Mouse (Mus musculus) liver, postnatal 0 days (tissue): ENCODE measurements around the gene Akr1b7. TPM values are rescaled to one million over a fixed set of nuclear protein-coding genes. Genes with fewer than 3 reads are reported as not detected.
"Not testable (repeated sequence)": the region's sequence is repeated elsewhere in the genome, so short reads cannot be mapped to it uniquely, and the experiment has no call there.

Source experiments
- ATAC-seq: fragments of 200-750 bp; cut with Nextera tagmentation; 2 replicates; pipeline ENCODE4 v1.8.0; 2017; ENCODE audit warnings: mild to moderate bottlenecking, moderate library complexity
- DNase-seq: peaks from one replicate; pipeline ENCODE4 v3.0.0-alpha.2; 2016
- H3K27ac ChIP-seq: fragments of 300-500 bp; sonication (generic); 2 replicates; pipeline ENCODE4 v1.5.1; 2014; ENCODE audit warnings: antibody characterized with exemption, moderate library complexity, mild to moderate bottlenecking, low read depth
- H3K27me3 ChIP-seq: fragments of 300-500 bp; sonication (generic); 2 replicates; pipeline ENCODE4 v1.6.1; 2014; ENCODE audit warnings: low read length, control low read depth, mixed read lengths; ENCODE audit not compliant: insufficient read depth
- H3K36me3 ChIP-seq: fragments of 300-500 bp; sonication (generic); replicated peaks from 2 replicates; pipeline ENCODE4 v1.6.1; 2014; ENCODE audit warnings: mild to moderate bottlenecking, control low read depth, low read length, moderate library complexity, mixed read lengths; ENCODE audit not compliant: insufficient read depth
- H3K4me1 ChIP-seq: fragments of 300-500 bp; sonication (generic); 2 replicates; pipeline ENCODE4 v1.6.1; 2014; ENCODE audit warnings: antibody characterized with exemption, mild to moderate bottlenecking, control low read depth; ENCODE audit not compliant: insufficient read depth
- H3K4me2 ChIP-seq: fragments of 300-500 bp; sonication (generic); 2 replicates; pipeline ENCODE4 v1.6.1; 2014; ENCODE audit warnings: low read depth, mild to moderate bottlenecking, low read length, moderate library complexity, mixed read lengths
- H3K4me3 ChIP-seq: fragments of 300-500 bp; sonication (generic); 2 replicates; pipeline ENCODE4 v1.5.1; 2014; ENCODE audit warnings: low read depth, low read length
- H3K9ac ChIP-seq: fragments of 300-500 bp; sonication (generic); replicated peaks from 2 replicates; pipeline ENCODE4 v1.6.1; 2014; ENCODE audit warnings: mild to moderate bottlenecking, moderate library complexity
- H3K9me3 ChIP-seq: fragments of 300-500 bp; sonication (generic); 2 replicates; pipeline ENCODE4 v1.6.1; 2016; ENCODE audit warnings: mild to moderate bottlenecking, control low read depth, low read length, mixed read lengths
- CTCF ChIP-seq: sonication (generic); IDR thresholded peaks from 2 replicates; pipeline ENCODE4 v1.5.1; 2016; ENCODE audit warnings: antibody characterized with exemption, low read depth
- EP300 ChIP-seq: IDR thresholded peaks from 2 replicates; pipeline ENCODE4 v1.6.1; 2016; ENCODE audit warnings: antibody characterized with exemption, low read depth, mild to moderate bottlenecking
- WGBS: fragments of 180-500 bp; shearing (Covaris S2); extraction: QIAGEN DNeasy Blood & Tissue Kit; methylation state at CpG from one replicate; pipeline ENCODE4 v1.1.7; 2014; ENCODE audit not compliant: insufficient replicate concordance; 5-methylcytosine and 5-hydroxymethylcytosine counted together
- polyA plus RNA-seq: library from polyadenylated mRNA; unstranded; fragments of >200 nt; fragmentation: Nextera tagmentation; extraction: Ambion mirVana; gene quantifications from 2 replicates; pipeline ENCODE4 v1.2.1, GENCODE M21; 2015

The Akr1b7 gene
- polyA plus RNA-seq, 1 experiment from 2014 or later: 258 TPM

GRCm38 (mm10) chr6:34399606-34400220, 12.4 kb upstream of the Akr1b7 start:
- H3K9me3 ChIP-seq: no peaks in the 10 kb centered on the region
- no peaks in the 10 kb centered on the region for H3K27me3 ChIP-seq
- no peak overlapping the region for H3K27ac ChIP-seq
- H3K4me2 ChIP-seq: no peak overlapping the region
- ATAC-seq (no peak), DNase-seq (no peak)
- H3K36me3 ChIP-seq: peaks cover 4% of the 10 kb centered on the region; the same call in 1 of the 2 replicates
- H3K4me3 ChIP-seq: no peak overlapping the region
- no peak overlapping the region for H3K9ac ChIP-seq
- 83% methylated on average over 13 of the region's 13 CpGs for WGBS
- TF ChIP-seq EP300 (no peak), CTCF (no peak)
- no peaks in the 10 kb centered on the region for H3K4me1 ChIP-seq

GRCm38 (mm10) chr6:34400696-34401095, 11.4 kb upstream of the Akr1b7 start:
- Histone ChIP-seq H3K36me3 (peaks cover 4% of the 10 kb centered on the region; the same call in 1 of the 2 replicates), H3K4me3 (no peak overlapping the region), H3K4me1 (no peaks in the 10 kb centered on the region), H3K9ac (no peak overlapping the region), H3K4me2 (no peak overlapping the region), H3K27ac (no peak overlapping the region), H3K27me3 (no peaks in the 10 kb centered on the region), H3K9me3 (no peaks in the 10 kb centered on the region)
- DNase-seq: no peak
- TF ChIP-seq EP300: no peak
- TF ChIP-seq CTCF: no peak
- 61% methylated on average over 2 of the region's 2 CpGs for WGBS
- no peak for ATAC-seq

- no peak for TF ChIP-seq EP300
- no peak for TF ChIP-seq CTCF
- Histone ChIP-seq H3K36me3 (no peaks in the 10 kb centered on the region), H3K27me3 (no peaks in the 10 kb centered on the region), H3K9me3 (no peaks in the 10 kb centered on the region), H3K4me1 (no peaks in the 10 kb centered on the region), H3K4me2 (no peak overlapping the region), H3K4me3 (no peak overlapping the region), H3K9ac (no peak overlapping the region), H3K27ac (no peak overlapping the region)
- ATAC-seq: no peak
- 80% methylated on average over 4 of the region's 4 CpGs for WGBS
- no peak for DNase-seq
Observed at GRCm38 (mm10) chr6:34406746-34407145, 5.4 kb upstream of the Akr1b7 start.

- ATAC-seq (no peak), DNase-seq (no peak)
- no peak overlapping the region for H3K4me2 ChIP-seq
- H3K9ac ChIP-seq: no peak overlapping the region
- H3K4me1 ChIP-seq: no peaks in the 10 kb centered on the region
- H3K27ac ChIP-seq: no peak overlapping the region
- H3K27me3 ChIP-seq: no peaks in the 10 kb centered on the region
- no peak overlapping the region for H3K4me3 ChIP-seq
- TF ChIP-seq CTCF (no peak), EP300 (no peak)
- 86% methylated on average over 10 of the region's 10 CpGs for WGBS
- no peaks in the 10 kb centered on the region for H3K9me3 ChIP-seq
- H3K36me3 ChIP-seq: no peaks in the 10 kb centered on the region
Observed at GRCm38 (mm10) chr6:34407403-34407802, 4.7 kb upstream of the Akr1b7 start.

- H3K4me2 ChIP-seq: peak overlapping the region; percentile 49
- TF ChIP-seq EP300 (no peak), CTCF (no peak)
- peaks cover 3% of the 10 kb centered on the region; the same call in 1 of the 2 replicates for H3K36me3 ChIP-seq
- H3K4me3 ChIP-seq: peak overlapping the region; percentile 18
- H3K4me1 ChIP-seq: peaks cover 6% of the 10 kb centered on the region; the same call in 1 of the 2 replicates
- WGBS: 81% methylated on average over 1 of the region's 1 CpGs
- peak; percentile 51 for ATAC-seq
- peak overlapping the region; percentile 46; the same call in 1 of the 2 replicates for H3K9ac ChIP-seq
- no peaks in the 10 kb centered on the region for H3K27me3 ChIP-seq
- H3K27ac ChIP-seq: peak overlapping the region; percentile 84
- no peaks in the 10 kb centered on the region for H3K9me3 ChIP-seq
- no peak for DNase-seq
Observed at GRCm38 (mm10) chr6:34412688-34413087, 554 bp downstream of the Akr1b7 start.

- not testable (repeated sequence) for H3K27me3 ChIP-seq, H3K9me3 ChIP-seq, H3K9ac ChIP-seq, DNase-seq, H3K4me3 ChIP-seq, H3K27ac ChIP-seq, H3K36me3 ChIP-seq, H3K4me1 ChIP-seq, ATAC-seq
- 30% methylated on average over 1 of the region's 1 CpGs for WGBS
- peak overlapping the region; percentile 49 for H3K4me2 ChIP-seq
Observed at GRCm38 (mm10) chr6:34413386-34413785, 1.3 kb downstream of the Akr1b7 start.

GRCm38 (mm10) chr6:34416521-34416920, 4.4 kb downstream of the Akr1b7 start:
- no peak overlapping the region for H3K27ac ChIP-seq
- DNase-seq (no peak), ATAC-seq (no peak)
- no peak for TF ChIP-seq EP300
- WGBS: 85% methylated on average over 2 of the region's 2 CpGs
- peaks cover 7% of the 10 kb centered on the region for H3K36me3 ChIP-seq
- H3K4me3 ChIP-seq: no peak overlapping the region
- no peaks in the 10 kb centered on the region for H3K27me3 ChIP-seq
- H3K4me1 ChIP-seq: peaks cover 6% of the 10 kb centered on the region; the same call in 1 of the 2 replicates
- no peaks in the 10 kb centered on the region for H3K9me3 ChIP-seq
- no peak overlapping the region for H3K4me2 ChIP-seq
- no peak overlapping the region for H3K9ac ChIP-seq
